Mouse (Mus musculus) heart, postnatal 14 days (tissue): ENCODE data around the gene Slc17a8. TPM values are rescaled to one million over a fixed set of nuclear protein-coding genes. Genes with fewer than 3 reads are reported as not detected.
"Not testable (repeated sequence)": the region's sequence is repeated elsewhere in the genome, so short reads cannot be mapped to it uniquely, and the experiment has no call there.

Experiments used
- DNase-seq, 2 experiments: peaks; one replicate each; pipeline ENCODE4 v3.0.0; 2021 to 2022
- intact Hi-C: fragments of 180-260 bp; cut with DNase I; formaldehyde crosslinking; loops from one replicate; pipeline ENCODE4 v1.15.1; 2025
- long read RNA-seq, 2 experiments: library from polyadenylated mRNA; stranded (forward); transcript quantifications; one replicate each; pipeline ENCODE4 v2.0.0; 2021
- total RNA-seq, 2 experiments: library from RNA; stranded (reverse); gene quantifications; 2 replicates each; pipeline ENCODE4 v1.2.3; 2021

The Slc17a8 gene
- under 1 TPM in 1 of 2 experiments, not detected in 1; 0.17 TPM for total RNA-seq
- long read RNA-seq, experiment 1, result 0 reads
- long read RNA-seq, experiment 2, result 0 reads

DNA sequence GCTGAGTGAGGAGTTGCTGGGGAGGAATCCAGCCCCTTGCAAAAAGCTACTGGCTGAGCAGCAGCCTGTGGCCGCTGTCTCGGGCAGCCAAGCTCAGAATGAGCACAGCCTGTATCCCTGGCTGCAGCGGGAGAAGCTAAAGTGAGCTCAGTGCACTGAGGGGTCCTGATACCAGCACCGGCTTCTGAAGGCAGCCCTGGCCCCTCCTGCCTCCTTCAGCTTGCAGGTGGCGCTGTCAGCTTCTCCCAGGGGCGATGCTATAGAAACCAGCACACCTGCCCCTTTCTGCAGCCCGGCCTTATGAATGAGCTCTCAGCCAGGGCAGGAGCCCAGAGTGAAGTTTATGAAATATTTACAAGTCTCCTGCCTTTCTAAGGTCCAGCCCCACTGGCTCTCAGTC, at the start of gene Slc17a8:
Gene Slc17a8, minus strand, starts transcription at position 125 of the 400 bp plus-strand sequence.
- no peak for DNase-seq
- intact Hi-C loops, result no loop called here

DNA sequence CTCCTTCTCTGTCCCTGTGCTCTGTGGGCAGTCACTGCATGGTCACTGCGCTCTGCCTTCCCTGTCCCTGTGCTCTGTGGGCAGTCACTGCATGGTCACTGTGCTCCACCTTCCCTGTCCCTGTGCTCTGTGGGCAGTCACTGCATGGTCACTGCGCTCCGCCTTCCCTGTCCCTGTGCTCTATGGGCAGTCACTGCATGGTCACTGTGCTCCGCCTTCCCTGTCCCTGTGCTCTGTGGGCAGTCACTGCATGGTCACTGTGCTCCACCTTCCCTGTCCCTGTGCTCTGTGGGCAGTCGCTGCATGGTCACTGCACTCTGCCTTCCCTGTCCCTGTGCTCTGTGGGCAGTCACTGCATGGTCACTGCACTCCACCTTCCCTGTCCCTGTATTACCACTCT, 49.3 kb upstream of the Slc17a8 start:
- DNase-seq, intact Hi-C loops: not testable (repeated sequence)

DNA sequence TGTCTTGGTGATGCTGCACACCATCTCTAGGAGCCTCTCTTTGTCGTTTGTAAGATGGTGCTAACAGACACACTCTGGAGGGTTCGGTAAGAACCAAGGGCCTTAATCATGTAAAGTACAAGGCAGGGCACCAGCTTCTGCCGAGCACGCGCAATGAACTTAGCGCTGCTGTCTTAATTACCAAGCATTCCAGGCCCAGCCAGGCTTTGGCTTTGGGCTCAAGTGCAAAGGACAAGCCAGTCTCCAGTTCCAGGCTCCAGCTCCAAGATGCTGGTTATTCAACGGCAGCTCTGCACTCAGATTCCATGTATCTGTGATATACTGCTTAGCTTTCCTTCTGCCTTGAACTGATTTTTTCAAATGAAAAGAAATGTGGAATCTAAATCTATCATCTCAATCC, 46.5 kb upstream of the Slc17a8 start:
- intact Hi-C loops, result no loop called here
- DNase-seq, result no peak

DNA sequence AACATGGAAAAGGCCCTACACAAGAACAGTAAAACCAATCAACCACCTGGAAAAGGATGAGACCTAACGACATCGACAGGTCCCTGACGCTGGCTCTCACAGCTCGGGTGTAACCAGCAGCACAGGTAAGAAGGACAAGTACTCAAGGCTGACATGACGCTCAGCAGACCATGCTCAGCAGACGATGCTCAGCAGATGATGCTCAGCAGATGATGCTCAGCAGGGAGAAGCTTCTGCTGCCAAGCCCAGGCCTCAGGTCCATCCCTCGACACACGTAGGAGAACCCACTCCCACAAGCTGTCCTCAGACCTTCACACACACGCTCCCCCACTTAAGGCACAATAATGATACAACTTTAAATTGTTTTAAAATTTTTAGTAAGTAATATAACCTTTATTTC, 44.6 kb upstream of the Slc17a8 start:
- intact Hi-C loops, result no loop called here
- no peak for DNase-seq

DNA sequence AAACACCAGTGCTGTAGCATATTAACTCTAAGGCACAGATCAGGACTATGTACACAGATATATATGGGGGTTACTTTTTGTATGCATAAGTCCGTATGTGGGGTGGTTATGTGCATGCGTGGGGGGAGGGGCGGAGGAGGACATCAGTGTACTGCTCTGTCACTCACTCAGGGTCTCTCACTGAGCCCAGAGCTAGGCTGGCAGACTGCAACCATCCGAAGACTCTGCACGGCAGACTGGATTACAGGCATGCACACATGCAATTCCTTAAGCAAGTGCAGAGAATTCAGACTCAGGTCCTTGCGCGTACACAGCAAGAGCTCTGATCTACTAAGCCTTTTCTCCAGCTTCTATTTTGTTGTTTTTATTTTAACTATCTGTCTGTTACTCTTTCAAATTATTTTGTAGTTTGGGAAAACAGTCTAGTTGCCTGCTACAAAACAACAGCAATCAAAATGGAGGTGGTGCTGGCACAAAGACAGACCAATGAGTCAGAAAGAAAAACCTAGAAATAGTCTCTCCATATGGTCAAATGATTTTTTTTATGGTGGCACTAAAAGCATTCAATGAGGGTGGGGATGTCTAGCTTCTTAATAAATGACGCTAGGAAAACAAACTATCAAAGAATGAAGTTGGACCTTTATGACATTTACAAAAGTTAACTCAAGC, 44.1 kb upstream of the Slc17a8 start:
- no peak for DNase-seq
- intact Hi-C loops, result no loop called here

DNA sequence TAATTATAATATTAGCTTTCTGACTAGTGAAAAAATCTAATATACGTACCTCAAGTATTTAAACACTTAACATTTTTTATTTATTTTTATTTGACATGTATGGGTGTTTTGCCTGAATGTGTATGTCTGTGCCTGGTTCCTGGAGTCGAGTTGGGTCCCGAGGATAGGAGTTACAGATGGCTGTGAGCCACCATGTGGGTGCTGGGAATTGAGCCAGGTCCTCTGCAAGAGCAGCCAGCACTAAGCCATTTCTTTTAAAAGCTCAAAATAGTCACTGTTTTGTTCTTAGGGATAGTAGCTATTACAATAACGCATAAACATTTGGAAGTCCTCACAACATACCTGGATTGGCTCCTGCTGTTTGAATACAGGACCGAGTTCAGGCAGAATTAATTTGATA, 35.3 kb upstream of the Slc17a8 start:
- peak; percentile 20 to 30 for DNase-seq
- intact Hi-C loops, result no loop called here

DNA sequence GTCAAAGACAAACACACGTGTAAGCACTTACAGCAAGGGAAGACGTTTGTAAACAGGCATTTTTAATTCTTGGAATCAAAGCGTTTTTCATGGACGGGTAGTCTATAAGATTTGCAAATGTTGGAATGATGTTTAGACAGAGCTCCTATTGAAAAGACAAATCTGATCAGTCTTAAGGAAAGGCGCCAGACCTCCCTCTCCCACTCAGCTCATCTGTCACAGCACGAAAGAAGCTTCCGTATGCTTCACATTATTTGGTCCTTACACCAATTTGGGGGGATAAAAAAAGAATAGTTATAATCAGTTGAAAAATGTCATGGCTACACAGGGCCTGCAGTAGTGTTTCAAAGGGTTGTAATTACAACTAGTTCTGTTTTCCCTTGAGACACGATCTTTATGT, 31.9 kb upstream of the Slc17a8 start:
- intact Hi-C loops, result no loop called here
- DNase-seq, result no peak

DNA sequence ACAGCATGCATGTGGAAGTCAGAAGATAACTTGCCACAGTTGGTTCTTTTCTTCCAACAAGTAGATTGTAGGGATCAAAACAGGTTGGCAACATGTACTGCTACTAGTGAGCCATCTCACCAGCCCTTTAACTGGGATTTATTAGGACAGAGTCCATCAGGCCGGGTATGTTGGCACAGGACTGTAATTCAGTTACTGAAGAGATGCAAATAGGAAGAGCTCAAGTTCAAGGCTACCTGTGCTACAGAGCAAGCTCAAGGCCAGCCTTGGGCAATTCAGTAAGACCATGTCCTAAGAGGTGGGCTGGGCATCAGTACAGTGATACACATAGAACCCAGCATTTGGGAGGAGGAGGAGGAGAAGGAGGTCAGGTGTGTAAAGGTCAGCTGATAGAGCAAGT, 30.6 kb upstream of the Slc17a8 start:
- no peak for DNase-seq
- intact Hi-C loops, result no loop called here

DNA sequence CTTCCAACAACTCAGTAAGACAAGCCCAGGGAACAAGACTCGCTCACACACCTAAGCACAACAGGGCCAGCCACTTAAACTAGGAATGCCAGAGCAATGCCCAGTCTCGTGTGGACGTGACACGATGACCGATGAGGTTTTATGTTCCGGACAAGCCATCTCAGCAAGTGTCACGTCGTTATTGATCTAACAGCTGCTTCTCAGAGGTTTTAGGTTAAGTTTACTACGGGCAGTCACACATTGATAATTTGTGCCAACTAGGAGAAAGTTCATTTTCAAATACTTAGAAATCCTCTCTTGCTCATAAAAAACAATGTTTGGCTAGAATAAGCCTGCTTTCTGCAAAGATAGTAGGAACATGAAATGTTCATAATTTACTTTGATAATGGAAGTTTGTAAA, 25.9 kb upstream of the Slc17a8 start:
- DNase-seq, result no peak
- intact Hi-C loops, result loop anchor here (10.0 kb wide), 1 partner anchor 178 kb away; no protein-coding TSS in a partner anchor

DNA sequence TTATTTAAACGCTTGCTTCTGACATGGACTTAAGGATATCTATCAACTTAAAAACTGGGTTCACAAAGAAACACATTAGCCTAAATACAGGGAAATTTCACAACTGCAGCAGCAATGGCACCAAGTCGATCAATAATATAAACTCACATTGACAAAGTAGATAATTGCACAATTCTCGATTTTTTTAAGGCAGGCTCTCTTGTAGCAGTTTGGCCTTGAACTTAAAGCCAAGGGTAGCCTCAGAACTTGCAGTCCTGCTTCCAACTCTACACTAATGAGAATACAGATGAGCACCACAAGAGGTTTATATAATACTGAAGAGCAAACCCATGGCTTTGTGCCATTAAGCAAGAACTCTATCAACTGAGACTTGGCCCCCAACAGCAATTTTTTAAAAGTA, 15.9 kb upstream of the Slc17a8 start:
- intact Hi-C loops, result loop anchor here (10.0 kb wide), 1 partner anchor 432 kb away; no protein-coding TSS in a partner anchor
- no peak for DNase-seq

DNA sequence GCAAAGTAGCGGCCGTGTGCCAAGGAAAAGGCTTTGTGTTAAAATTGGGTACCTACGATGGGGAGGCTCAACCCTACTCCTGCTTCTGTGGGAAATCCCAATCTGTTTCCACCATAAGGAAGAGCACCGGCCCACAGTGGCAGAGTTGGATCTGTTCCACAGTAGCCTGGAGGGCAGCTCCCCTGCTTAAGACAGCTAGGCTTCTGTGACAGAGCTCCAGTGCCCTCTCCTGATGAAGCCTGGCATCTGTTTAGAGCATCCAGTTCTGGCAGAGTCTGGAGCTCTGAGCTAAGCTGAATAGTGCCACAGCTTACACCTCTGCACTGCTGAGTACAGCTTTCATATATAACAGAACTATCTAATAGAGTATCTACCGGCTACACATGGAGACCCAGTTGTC, 14.0 kb upstream of the Slc17a8 start:
- intact Hi-C loops, result loop anchor here (10.0 kb wide), 1 partner anchor 430 kb away; no protein-coding TSS in a partner anchor

DNA sequence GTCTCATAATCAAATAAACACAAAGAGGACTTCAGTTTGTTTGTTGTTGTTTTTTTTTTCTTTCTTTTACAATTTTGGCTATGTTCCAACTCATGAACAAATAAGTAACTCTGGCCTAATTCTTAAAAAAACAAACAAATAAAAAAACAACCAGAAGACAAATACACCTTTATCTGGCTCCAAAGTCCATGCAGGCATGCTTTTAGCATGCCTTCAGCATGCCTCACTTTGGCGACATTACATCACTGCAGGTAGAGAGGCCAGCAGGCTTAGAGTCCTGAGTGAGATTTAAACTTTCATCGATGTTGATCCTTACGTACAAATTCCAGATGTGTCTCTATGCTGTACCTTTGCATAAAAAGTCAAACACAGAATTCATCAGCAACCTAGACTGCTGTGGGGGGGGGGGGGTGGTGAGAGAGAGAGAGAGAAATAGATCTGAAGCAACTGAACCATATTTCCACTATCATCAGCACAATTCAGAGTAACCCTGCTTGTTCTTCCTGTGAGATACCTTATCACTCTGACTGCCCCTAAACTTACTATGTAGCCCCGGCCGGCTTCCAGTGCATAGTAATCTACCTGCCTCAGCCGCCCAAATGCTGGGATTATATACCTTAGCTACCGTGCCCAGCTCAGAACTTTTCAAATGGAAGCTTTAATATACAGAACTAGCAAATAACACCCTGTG, 12.8 kb upstream of the Slc17a8 start:
- DNase-seq, result no peak
- intact Hi-C loops, result loop anchor here (10.0 kb wide), 1 partner anchor 429 kb away; no protein-coding TSS in a partner anchor

More for the DNA sequence above, 14.0 kb upstream of the Slc17a8 start:
- peak in 1 of 2 experiments; percentile 18 for DNase-seq

DNA sequence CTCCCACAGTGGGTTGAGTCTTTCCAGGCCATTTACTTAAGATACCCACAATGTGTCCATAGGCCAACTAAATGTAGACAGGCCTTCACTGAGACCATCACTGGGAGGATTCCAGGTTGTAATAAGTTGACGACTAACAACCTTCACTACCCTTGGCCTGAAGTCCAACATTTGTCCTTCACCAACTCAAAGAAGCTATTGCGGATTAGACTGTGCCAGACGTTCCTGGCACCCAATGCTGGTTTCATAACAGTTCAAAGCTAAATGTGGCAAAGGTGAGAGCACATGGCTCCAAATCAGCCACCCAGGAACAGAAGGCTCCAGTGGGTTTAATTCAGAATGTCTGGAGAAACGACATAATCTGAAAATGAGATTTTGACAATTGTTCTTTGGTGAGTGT, 12.1 kb upstream of the Slc17a8 start:
- intact Hi-C loops, result loop anchor here (10.0 kb wide), 1 partner anchor 428 kb away; no protein-coding TSS in a partner anchor
- DNase-seq, result peak in 1 of 2 experiments; percentile 28

DNA sequence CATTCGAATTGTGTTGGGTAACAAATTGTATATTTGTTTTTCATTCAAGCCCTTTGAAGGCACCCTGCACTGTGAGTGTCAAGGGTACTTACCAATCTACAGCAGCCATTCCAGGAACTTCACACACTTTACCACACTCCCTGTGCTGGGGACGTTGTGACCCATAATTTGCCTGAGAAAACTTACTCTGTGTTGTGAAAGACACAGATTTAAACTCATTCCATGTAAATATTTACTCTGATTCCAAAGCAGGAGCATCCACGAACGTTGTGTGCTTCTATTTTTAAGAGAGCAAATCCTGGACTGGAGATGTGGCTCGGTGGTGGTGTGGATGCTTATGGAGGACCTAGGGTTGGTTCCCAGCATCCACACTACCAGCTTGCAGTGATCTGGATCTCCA, 10.8 kb upstream of the Slc17a8 start:
- intact Hi-C loops, result loop anchor here (10.0 kb wide), 1 partner anchor 427 kb away; no protein-coding TSS in a partner anchor
- no peak for DNase-seq

DNA sequence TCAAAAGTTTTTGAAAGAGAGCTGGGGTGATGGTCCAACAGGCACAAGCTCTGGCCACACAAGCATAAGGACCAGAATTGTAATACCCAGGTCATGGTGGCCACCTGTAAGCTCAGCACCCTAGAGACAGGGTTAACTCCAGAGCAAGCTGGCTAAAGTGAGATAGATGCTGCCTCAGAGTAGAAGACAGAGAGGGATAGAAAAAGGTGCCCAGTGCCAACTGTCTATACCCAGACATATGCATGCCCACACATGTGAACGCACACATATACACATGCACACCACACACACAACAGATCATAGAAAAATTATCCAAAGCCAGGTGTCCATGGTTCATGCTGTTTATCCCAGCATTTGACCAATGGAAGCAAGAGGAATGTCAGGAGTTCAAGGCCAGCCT, 9.5 kb upstream of the Slc17a8 start:
- intact Hi-C loops, result loop anchor here (1.0 to 10.0 kb wide), 2 partner anchors 168 to 426 kb away; no protein-coding TSS in a partner anchor
- no peak for DNase-seq

DNA sequence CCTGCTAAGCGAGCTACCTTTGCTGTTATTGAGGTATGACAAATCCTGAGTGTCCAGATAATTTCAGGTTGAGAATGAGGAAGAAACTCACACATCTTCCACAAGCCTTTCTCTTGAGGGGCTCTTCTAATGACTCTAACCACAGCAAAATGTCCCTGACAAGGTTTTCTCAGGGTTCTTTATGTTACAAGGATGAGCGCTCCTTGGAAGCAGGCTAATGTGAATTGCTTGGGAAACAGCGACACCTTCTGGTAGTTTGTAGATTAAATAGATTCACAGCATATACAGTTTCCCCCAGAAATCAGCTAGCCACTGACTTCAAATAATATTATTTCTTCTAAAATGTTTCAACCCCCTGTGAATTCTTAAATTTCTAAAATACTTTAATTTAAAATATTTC, 9.0 kb upstream of the Slc17a8 start:
- intact Hi-C loops, result loop anchor here (1.0 to 10.0 kb wide), 2 partner anchors 168 to 425 kb away; no protein-coding TSS in a partner anchor
- DNase-seq, result peak; percentile 22 to 66

DNA sequence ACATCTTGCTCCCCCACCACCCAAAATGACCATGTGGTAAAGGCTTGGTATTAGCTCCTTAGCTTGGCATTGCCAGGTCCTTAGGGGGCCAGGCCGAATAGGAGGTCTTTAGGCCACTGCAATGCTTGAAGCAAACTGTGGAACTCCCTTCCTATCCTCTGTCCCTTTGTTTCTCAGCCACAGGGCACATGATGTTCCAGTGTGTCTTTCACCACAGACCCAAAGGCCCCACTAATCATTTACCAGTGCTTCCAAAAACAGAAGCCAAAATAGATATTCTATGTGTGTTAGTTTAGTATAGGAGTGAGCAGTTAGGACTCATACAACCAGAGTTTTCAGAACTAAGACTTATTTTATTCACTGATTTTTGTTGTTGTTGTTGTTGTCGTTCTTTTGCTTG, 5.7 kb upstream of the Slc17a8 start:
- intact Hi-C loops, result no loop called here

DNA sequence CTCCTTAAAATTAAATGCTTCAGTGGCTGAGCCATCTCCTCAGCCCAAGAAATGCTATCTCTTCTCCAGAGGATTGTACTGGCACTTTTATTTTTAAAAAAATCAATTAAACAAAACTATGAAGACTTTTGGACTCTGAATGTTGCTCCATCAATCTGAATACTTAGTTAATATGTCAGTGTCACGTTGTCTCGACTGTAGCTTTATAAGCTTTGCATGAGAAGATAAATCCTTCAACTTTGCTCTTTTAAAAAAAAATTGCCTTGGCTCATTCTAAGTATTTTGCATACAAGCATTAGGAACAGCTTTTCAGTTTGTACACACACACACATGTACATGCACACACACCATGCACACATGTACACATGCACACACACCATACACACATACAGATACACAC, 3.1 kb upstream of the Slc17a8 start:
- no peak for DNase-seq
- intact Hi-C loops, result no loop called here

More for the DNA sequence above, 5.7 kb upstream of the Slc17a8 start:
- DNase-seq, result no peak

DNA sequence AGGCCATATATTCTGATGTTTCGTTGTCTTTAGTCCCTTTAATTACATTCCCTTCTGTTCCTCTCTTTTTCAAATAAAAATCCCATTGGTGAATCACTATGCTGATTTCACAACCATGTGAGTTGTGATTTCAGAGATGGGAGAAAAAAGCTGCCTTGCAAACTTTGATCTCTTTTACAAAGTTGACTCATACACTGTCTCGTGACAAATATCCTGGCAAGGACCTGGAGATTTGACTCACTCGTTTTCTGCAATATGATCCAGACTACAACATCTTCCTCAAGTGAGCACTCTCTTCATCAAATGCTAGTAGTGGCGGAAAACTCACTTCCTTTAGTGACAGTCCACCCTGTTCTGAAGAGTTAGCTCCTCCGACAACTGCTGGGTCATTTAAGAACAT, 21.7 kb downstream of the Slc17a8 start:
- intact Hi-C loops, result no loop called here
- no peak for DNase-seq

DNA sequence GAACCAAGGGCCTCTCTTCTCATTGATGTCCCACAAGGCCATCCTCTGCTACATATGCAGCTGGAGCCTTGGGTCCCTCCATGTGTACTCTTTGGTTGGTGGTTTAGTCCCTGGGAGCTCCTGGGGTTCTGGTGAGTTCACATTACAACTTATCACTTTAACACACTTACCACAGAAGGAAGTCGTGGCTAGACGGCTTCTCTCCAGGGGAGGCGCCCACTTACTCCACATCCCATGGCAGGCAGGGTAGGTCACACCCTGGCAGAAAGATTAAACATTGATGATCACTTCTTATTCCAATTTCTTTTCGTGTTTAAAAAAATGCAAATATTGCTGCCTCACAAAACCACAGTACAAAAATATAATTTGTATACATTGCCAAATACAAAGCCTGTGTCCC, 23.8 kb downstream of the Slc17a8 start:
- intact Hi-C loops, result no loop called here
- DNase-seq, result no peak

DNA sequence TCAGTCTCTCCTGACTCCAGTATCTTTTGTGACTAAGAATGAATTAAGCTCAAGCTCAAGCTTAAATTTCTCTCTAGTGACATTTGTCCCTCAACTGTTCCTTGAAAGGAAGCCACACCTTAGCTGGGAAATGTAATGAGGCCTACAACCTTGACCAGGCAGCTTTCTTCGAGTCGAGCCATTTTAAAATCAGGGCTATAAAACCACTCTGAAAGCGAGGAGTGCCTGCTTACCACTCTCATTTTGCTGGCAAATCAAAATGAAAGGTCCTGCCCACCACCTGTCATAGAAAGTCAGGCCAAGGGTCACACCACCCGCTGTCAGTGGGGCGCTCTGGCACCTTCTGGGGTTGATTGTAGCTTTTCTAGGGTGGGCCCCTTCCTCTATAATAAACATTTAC, 25.1 kb downstream of the Slc17a8 start:
- intact Hi-C loops, result no loop called here
- no peak for DNase-seq

DNA sequence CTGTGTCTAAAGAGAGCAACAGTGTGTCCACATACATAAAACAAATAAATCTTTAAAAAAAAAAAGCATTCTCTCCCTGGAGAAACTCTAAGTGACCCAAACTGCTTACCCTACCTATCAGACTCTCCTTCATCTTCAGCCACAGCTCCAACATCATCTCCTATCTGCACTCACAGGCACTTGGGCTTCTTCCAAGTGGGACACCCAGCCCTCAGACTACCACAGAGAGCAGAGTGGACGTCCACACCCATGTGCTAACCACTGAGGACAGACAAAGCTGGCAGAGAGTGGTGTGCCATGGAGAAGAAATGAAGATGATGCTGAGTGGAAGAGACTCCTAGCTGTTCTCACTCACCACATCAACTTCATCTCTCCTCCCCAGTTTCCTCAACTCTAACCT, 25.5 kb downstream of the Slc17a8 start:
- DNase-seq, result no peak
- intact Hi-C loops, result no loop called here
